ENCODE assay signal across 16 mouse cellular contexts in genomic region chr14:10289043-10289442, GRCm38 (mm10).
"Had no signal": no experiment of that assay in that cellular context is flagged by ENCODE, and none has a peak within 500 bp of the region (broad histone marks: within the 10 kb centered on the region; RNA-seq: fewer than 3 reads in every experiment).

No protein-coding gene starts in this region.

- H3K36me3 ChIP-seq: midbrain, embryonic 12.5 days; neural tube, embryonic 12.5 days; stomach, embryonic 15.5 days had no signal

- H3K4me2 ChIP-seq: lung, embryonic 14.5 days; midbrain, embryonic 12.5 days; neural tube, embryonic 12.5 days; stomach, embryonic 15.5 days had no signal

- H3K4me1 ChIP-seq: megakaryocyte, embryonic 14.5 days; midbrain, embryonic 12.5 days; neural tube, embryonic 12.5 days; stomach, embryonic 15.5 days had no signal

- H3K27me3 ChIP-seq: megakaryocyte, embryonic 14.5 days; midbrain, embryonic 12.5 days; neural tube, embryonic 12.5 days; stomach, embryonic 15.5 days had no signal

- H3K27ac ChIP-seq: macrophage; midbrain, embryonic 12.5 days; neural tube, embryonic 12.5 days; stomach, embryonic 15.5 days; stomach, postnatal 0 days had no signal

- ATAC-seq: midbrain, embryonic 16.5 days had no signal

- DNase-seq: lung, adult 18-20 months; lung, embryonic 14.5 days; lung, postnatal 14 days; lung, postnatal 36 days; midbrain, embryonic 14.5 days; right cerebral cortex, postnatal 14 days; thymus, postnatal 14 days; thymus, postnatal 4 days had no signal

- H3K9me3 ChIP-seq: megakaryocyte, embryonic 14.5 days; midbrain, embryonic 12.5 days; neural tube, embryonic 12.5 days; stomach, embryonic 15.5 days had no signal

- H3K4me3 ChIP-seq: megakaryocyte, embryonic 14.5 days; midbrain, embryonic 12.5 days; myocyte; neural tube, embryonic 12.5 days; stomach, embryonic 15.5 days had no signal

- H3K9ac ChIP-seq: lung, embryonic 14.5 days; midbrain, embryonic 12.5 days; neural tube, embryonic 12.5 days; stomach, embryonic 15.5 days had no signal
